Mouse (Mus musculus): ENCODE results near the gene Gm3776. TPM values are rescaled to one million over a fixed set of nuclear protein-coding genes. Genes with fewer than 3 reads are reported as not detected.
"Not testable (repeated sequence)": the region's sequence is repeated elsewhere in the genome, so short reads cannot be mapped to it uniquely, and the experiment has no call there.

Gm3776 gene
- total and polyA plus RNA-seq, 2 experiments: 0.48 to 5.1 TPM

DNA sequence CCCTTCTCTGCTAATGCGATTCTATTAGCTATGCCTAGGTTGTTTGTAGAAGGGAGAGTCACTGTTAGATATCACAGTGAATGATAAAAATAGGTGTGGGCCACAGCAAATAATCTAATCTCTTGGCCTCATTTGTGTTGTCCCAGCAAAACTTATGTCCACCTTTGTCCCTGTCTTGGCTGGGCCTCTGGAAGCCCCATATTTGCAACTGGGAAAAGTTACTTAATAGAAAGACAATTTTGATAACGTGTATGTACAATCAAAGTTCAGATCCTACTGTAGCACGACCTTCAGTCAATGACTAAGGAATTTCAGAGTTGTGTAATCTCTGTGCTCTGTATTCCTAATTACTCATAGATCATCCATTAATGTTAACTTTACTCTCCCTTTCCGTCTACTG lies 39.9 kb upstream of the Gm3776 start:
- TF ChIP-seq POLR2A (IDR thresholded peaks at IDR 0.05; ENCODE audit: extremely low read depth, insufficient read depth, low read length): no peak
- no peak for TF ChIP-seq CTCF (IDR thresholded peaks at IDR 0.05; ENCODE audit: low read depth, low read length)
- Histone ChIP-seq H3K36me3 (ENCODE audit: control insufficient read depth, insufficient read depth, low read length) (no peaks in the 10 kb centered on the region), H3K27ac (replicated peaks; ENCODE audit: insufficient read depth, low read depth, low read length) (0 out of 2 replicates have a peak overlapping the region, but pooled peaks have one; percentile 19), H3K79me2 (ENCODE audit: control insufficient read depth, insufficient read depth, low read length) (no peaks in the 10 kb centered on the region), H3K27me3 (ENCODE audit: control insufficient read depth, insufficient read depth, low read length) (no peaks in the 10 kb centered on the region), H3K4me3 (ENCODE audit: insufficient read depth, low read depth, low read length) (no peak overlapping the region), H3K9ac (ENCODE audit: low read depth, low read length) (no peak overlapping the region), H3K4me1 (ENCODE audit: control insufficient read depth, insufficient read depth, low read length) (peaks cover 3% of the 10 kb centered on the region; the same call in 1 of the 2 replicates)
- WGBS: 18% methylated on average over 4 of the region's 4 CpGs
- DNase-seq (ENCODE audit: extremely low read depth, low read depth, low spot score): peak; percentile 99

DNA sequence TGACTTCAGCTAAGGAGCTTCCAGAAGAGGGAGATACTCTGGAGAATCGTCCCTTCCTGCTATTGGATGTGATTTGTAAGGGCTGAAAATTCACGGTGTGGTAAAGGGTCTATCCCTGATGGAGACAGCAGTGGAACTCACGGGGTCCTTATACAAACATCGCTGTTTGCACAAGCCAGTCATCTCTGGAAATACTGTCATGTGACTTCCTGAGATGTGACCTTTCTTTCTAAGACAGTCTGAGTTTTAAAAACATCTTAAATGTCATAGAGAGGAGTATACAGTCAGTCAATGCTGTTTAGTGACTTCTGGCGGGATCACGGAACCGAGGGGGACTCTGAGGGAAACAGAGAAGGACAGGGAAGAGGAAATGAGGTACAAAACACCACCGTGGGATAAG lies 34.3 kb upstream of the Gm3776 start:
- H3K36me3 ChIP-seq (ENCODE audit: control insufficient read depth, insufficient read depth, low read length): no peaks in the 10 kb centered on the region
- no peak for DNase-seq (ENCODE audit: extremely low read depth, low read depth, low spot score)
- H3K4me1 ChIP-seq (ENCODE audit: control insufficient read depth, insufficient read depth, low read length): peaks cover 8% of the 10 kb centered on the region; the same call in 1 of the 2 replicates
- no peak overlapping the region for H3K27ac ChIP-seq (replicated peaks; ENCODE audit: insufficient read depth, low read depth, low read length)
- no peaks in the 10 kb centered on the region for H3K27me3 ChIP-seq (ENCODE audit: control insufficient read depth, insufficient read depth, low read length)
- no peaks in the 10 kb centered on the region for H3K79me2 ChIP-seq (ENCODE audit: control insufficient read depth, insufficient read depth, low read length)
- no peak overlapping the region for H3K9ac ChIP-seq (ENCODE audit: low read depth, low read length)
- 52% methylated on average over 8 of the region's 8 CpGs for WGBS
- no peak overlapping the region for H3K4me3 ChIP-seq (ENCODE audit: insufficient read depth, low read depth, low read length)
- TF ChIP-seq POLR2A (IDR thresholded peaks at IDR 0.05; ENCODE audit: extremely low read depth, insufficient read depth, low read length): no peak
- TF ChIP-seq CTCF (IDR thresholded peaks at IDR 0.05; ENCODE audit: low read depth, low read length): no peak

DNA sequence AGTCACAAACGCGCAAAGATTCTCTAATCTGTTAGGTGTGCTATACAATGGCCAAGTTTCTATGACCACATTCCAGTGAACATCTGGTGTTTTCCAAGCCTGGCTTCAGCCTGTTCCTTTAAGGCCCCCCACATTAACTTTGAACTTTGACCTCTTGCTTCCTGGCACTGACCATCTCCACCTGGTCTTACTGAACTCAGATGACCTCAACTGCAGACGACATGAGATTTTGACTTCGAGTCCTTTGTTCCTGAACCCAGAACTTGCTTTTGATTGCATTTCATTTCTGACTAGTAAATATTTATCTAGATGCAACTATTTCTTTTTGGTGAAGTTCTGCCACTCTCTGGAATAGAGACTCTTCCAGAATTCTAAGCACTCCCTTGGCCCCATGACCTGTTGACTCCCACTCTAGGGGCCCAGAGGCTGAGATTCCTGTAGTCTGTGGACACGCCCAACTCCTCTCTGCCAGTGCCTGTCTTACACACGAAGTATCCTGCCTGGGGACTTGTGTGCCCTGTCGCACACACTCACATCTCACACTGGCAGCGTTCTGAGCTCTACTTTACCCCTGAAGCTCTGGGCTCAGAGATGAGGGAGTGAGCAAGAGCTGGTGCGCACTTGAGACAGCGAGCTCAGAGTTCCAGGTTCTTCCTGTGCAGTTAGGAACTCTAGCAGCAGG lies 33.6 kb upstream of the Gm3776 start:
- DNase-seq (ENCODE audit: extremely low read depth, low read depth, low spot score): peak; percentile 80
- 59% methylated on average over 10 of the region's 10 CpGs for WGBS
- no peaks in the 10 kb centered on the region for H3K27me3 ChIP-seq (ENCODE audit: control insufficient read depth, insufficient read depth, low read length)
- no peak overlapping the region for H3K27ac ChIP-seq (replicated peaks; ENCODE audit: insufficient read depth, low read depth, low read length)
- H3K36me3 ChIP-seq (ENCODE audit: control insufficient read depth, insufficient read depth, low read length): no peaks in the 10 kb centered on the region
- peaks cover 8% of the 10 kb centered on the region; the same call in 1 of the 2 replicates for H3K4me1 ChIP-seq (ENCODE audit: control insufficient read depth, insufficient read depth, low read length)
- no peaks in the 10 kb centered on the region for H3K79me2 ChIP-seq (ENCODE audit: control insufficient read depth, insufficient read depth, low read length)
- no peak overlapping the region for H3K9ac ChIP-seq (ENCODE audit: low read depth, low read length)
- TF ChIP-seq POLR2A (IDR thresholded peaks at IDR 0.05; ENCODE audit: extremely low read depth, insufficient read depth, low read length) (no peak), CTCF (IDR thresholded peaks at IDR 0.05; ENCODE audit: low read depth, low read length) (no peak)
- no peak overlapping the region for H3K4me3 ChIP-seq (ENCODE audit: insufficient read depth, low read depth, low read length)

DNA sequence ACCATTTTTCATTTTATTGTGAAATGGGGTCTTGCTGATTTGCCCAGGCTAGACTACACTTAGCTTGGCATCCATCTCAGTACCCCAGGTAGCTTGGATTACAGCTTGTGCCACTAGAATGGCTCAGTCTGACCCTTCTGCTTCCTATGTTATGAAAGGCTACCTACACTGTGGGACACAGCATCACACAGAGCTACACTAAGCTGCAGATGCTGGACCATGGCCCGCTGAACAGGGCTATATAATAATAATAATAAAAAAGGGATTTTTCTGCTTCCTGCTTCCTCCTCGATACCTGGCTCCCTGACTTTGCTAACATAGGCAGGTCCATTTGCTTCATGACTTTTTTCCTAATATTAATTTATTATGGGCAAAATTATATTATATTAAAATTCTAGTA lies 32.5 kb upstream of the Gm3776 start:
- 99% methylated on average over 2 of the region's 2 CpGs for WGBS
- no peak for DNase-seq (ENCODE audit: extremely low read depth, low read depth, low spot score)
- no peak overlapping the region for H3K9ac ChIP-seq (ENCODE audit: low read depth, low read length)
- H3K27me3 ChIP-seq (ENCODE audit: control insufficient read depth, insufficient read depth, low read length): no peaks in the 10 kb centered on the region
- TF ChIP-seq CTCF (IDR thresholded peaks at IDR 0.05; ENCODE audit: low read depth, low read length) (no peak), POLR2A (IDR thresholded peaks at IDR 0.05; ENCODE audit: extremely low read depth, insufficient read depth, low read length) (no peak)
- no peak overlapping the region for H3K4me3 ChIP-seq (ENCODE audit: insufficient read depth, low read depth, low read length)
- no peaks in the 10 kb centered on the region for H3K79me2 ChIP-seq (ENCODE audit: control insufficient read depth, insufficient read depth, low read length)
- H3K36me3 ChIP-seq (ENCODE audit: control insufficient read depth, insufficient read depth, low read length): no peaks in the 10 kb centered on the region
- H3K27ac ChIP-seq (replicated peaks; ENCODE audit: insufficient read depth, low read depth, low read length): no peak overlapping the region
- H3K4me1 ChIP-seq (ENCODE audit: control insufficient read depth, insufficient read depth, low read length): peaks cover 13% of the 10 kb centered on the region

DNA sequence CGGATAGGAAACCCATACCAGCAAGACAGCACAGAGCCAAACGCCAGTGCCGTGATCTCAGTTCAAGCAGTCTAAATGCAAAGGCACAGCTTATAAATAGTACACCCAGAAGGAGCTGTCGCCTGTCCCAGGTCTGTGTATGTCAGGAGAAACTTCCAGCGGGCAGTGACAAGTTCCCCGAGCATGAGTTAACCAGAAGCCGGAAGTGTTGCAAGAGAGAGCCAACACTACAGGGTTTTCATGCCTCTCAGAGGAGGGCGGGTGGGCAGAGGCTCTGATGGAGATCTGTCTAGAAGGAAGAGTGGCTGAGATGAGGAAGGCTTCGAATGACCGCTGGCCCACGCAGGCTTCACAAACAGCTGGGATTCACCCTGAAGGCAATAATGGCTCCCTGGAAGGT lies 31.6 kb upstream of the Gm3776 start:
- no peak overlapping the region for H3K4me3 ChIP-seq (ENCODE audit: insufficient read depth, low read depth, low read length)
- peaks cover 14% of the 10 kb centered on the region for H3K4me1 ChIP-seq (ENCODE audit: control insufficient read depth, insufficient read depth, low read length)
- WGBS: 74% methylated on average over 11 of the region's 11 CpGs
- H3K36me3 ChIP-seq (ENCODE audit: control insufficient read depth, insufficient read depth, low read length): no peaks in the 10 kb centered on the region
- no peak for DNase-seq (ENCODE audit: extremely low read depth, low read depth, low spot score)
- TF ChIP-seq POLR2A (IDR thresholded peaks at IDR 0.05; ENCODE audit: extremely low read depth, insufficient read depth, low read length) (no peak), CTCF (IDR thresholded peaks at IDR 0.05; ENCODE audit: low read depth, low read length) (no peak)
- H3K9ac ChIP-seq (ENCODE audit: low read depth, low read length): no peak overlapping the region
- no peaks in the 10 kb centered on the region for H3K79me2 ChIP-seq (ENCODE audit: control insufficient read depth, insufficient read depth, low read length)
- no peaks in the 10 kb centered on the region for H3K27me3 ChIP-seq (ENCODE audit: control insufficient read depth, insufficient read depth, low read length)
- no peak overlapping the region for H3K27ac ChIP-seq (replicated peaks; ENCODE audit: insufficient read depth, low read depth, low read length)

DNA sequence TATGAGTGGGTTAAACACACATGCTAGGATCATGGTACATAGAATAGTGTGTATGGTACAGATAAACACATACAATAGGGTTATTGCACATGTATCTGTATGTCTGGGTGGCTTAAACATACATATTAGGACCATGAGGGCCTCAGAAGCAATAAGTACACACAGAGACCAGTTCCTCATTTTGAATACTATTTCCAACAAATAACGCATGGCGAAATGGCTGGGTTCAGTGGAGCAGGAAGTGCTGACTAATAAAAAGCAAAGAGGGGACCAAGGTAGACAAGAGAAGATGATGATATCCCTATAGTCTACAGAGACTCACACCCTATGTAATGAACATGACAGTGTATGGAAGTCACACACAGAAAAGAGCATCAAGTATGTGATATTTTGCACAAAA lies 28.8 kb upstream of the Gm3776 start:
- no peaks in the 10 kb centered on the region for H3K36me3 ChIP-seq (ENCODE audit: control insufficient read depth, insufficient read depth, low read length)
- no peak overlapping the region for H3K9ac ChIP-seq (ENCODE audit: low read depth, low read length)
- TF ChIP-seq CTCF (IDR thresholded peaks at IDR 0.05; ENCODE audit: low read depth, low read length) (no peak), POLR2A (IDR thresholded peaks at IDR 0.05; ENCODE audit: extremely low read depth, insufficient read depth, low read length) (no peak)
- peaks cover 11% of the 10 kb centered on the region for H3K4me1 ChIP-seq (ENCODE audit: control insufficient read depth, insufficient read depth, low read length)
- H3K27me3 ChIP-seq (ENCODE audit: control insufficient read depth, insufficient read depth, low read length): no peaks in the 10 kb centered on the region
- 87% methylated on average over 2 of the region's 2 CpGs for WGBS
- no peak for DNase-seq (ENCODE audit: extremely low read depth, low read depth, low spot score)
- no peaks in the 10 kb centered on the region for H3K79me2 ChIP-seq (ENCODE audit: control insufficient read depth, insufficient read depth, low read length)
- no peak overlapping the region for H3K4me3 ChIP-seq (ENCODE audit: insufficient read depth, low read depth, low read length)
- H3K27ac ChIP-seq (replicated peaks; ENCODE audit: insufficient read depth, low read depth, low read length): no peak overlapping the region

DNA sequence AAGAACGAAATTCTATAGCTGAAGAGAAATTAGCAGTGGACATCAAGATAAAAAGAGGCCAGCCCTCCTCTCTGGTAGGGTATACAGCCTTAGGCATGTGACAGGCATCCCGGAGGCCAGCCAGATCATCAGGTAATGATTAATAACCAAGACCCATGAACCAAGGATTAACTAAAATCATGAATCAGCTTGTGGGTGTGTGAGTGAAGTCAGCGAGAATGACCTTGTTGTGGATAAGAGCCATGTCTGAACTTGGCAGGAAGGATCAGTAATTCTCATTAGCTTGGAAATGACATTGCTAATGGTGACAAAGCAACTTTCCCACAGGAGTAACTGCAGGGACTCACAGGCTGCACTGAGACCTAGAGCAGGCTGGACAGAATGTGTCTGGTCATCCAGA lies 27.3 kb upstream of the Gm3776 start:
- 21% methylated on average over 3 of the region's 3 CpGs for WGBS
- DNase-seq (ENCODE audit: extremely low read depth, low read depth, low spot score): peak; percentile 93

DNA sequence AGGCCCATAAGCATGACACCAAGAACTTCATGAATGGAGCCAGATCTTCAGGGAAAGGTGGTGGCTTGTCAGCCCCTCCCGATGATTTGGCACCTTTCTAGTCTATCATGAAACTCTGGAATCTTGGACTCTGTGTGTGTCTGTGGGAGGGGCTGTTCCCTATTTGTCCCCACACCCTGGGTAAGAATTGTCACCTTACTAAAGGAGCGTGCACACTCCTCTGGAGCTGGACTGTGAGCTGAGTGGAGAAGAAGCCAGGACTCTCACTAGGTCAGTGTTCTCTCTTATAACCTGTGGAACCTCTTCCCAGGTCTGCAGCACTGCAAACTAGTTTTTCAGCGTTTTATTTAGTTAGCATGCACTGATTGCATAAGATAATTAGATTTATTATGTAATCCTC lies 26.5 kb upstream of the Gm3776 start, which contains the start of gene Gsta1:
Gene Gsta1, plus strand, starts transcription at position 196 of the 400 bp plus-strand sequence.
- not testable (repeated sequence) for H3K79me2 ChIP-seq (ENCODE audit: control insufficient read depth, insufficient read depth, low read length); H3K36me3 ChIP-seq (ENCODE audit: control insufficient read depth, insufficient read depth, low read length); H3K9ac ChIP-seq (ENCODE audit: low read depth, low read length); H3K27ac ChIP-seq (replicated peaks; ENCODE audit: insufficient read depth, low read depth, low read length); H3K4me1 ChIP-seq (ENCODE audit: control insufficient read depth, insufficient read depth, low read length); H3K27me3 ChIP-seq (ENCODE audit: control insufficient read depth, insufficient read depth, low read length); H3K4me3 ChIP-seq (ENCODE audit: insufficient read depth, low read depth, low read length)
- 15% methylated on average over 3 of the region's 3 CpGs for WGBS
- DNase-seq (ENCODE audit: extremely low read depth, low read depth, low spot score): peak; percentile 56

More for the DNA sequence above, 27.3 kb upstream of the Gm3776 start:
- not testable (repeated sequence) for H3K27me3 ChIP-seq (ENCODE audit: control insufficient read depth, insufficient read depth, low read length); H3K36me3 ChIP-seq (ENCODE audit: control insufficient read depth, insufficient read depth, low read length); H3K79me2 ChIP-seq (ENCODE audit: control insufficient read depth, insufficient read depth, low read length); H3K9ac ChIP-seq (ENCODE audit: low read depth, low read length); H3K4me3 ChIP-seq (ENCODE audit: insufficient read depth, low read depth, low read length); H3K27ac ChIP-seq (replicated peaks; ENCODE audit: insufficient read depth, low read depth, low read length); H3K4me1 ChIP-seq (ENCODE audit: control insufficient read depth, insufficient read depth, low read length)
